Mouse (Mus musculus) midbrain, embryonic 10.5 days (tissue): Measurements from ENCODE around the gene Rpusd1. TPM values are rescaled to one million over a fixed set of nuclear protein-coding genes. Genes with fewer than 3 reads are reported as not detected.

ENCODE experiments used
- DNase-seq: peaks from one replicate; pipeline ENCODE4 v3.0.0-alpha.2; 2017; ENCODE audit warnings: low spot score
- H3K27ac ChIP-seq: fragments of 300-500 bp; sonication (generic); replicated peaks from 2 replicates; pipeline ENCODE4 v1.5.1; 2016; ENCODE audit warnings: mild to moderate bottlenecking
- H3K27me3 ChIP-seq: fragments of 300-500 bp; sonication (generic); 2 replicates; pipeline ENCODE4 v1.6.1; 2016; ENCODE audit warnings: low read depth, mild to moderate bottlenecking; ENCODE audit not compliant: poor library complexity, severe bottlenecking
- H3K36me3 ChIP-seq: fragments of 300-500 bp; sonication (generic); 2 replicates; pipeline ENCODE4 v1.6.1; 2016; ENCODE audit warnings: mild to moderate bottlenecking, moderate library complexity
- H3K4me1 ChIP-seq: fragments of 300-500 bp; sonication (generic); 2 replicates; pipeline ENCODE4 v1.6.1; 2016
- H3K4me3 ChIP-seq: fragments of 300-500 bp; sonication (generic); 2 replicates; pipeline ENCODE4 v1.5.1; 2016; ENCODE audit warnings: mild to moderate bottlenecking, moderate library complexity
- H3K9me3 ChIP-seq: fragments of 300-500 bp; sonication (generic); replicated peaks from 2 replicates; pipeline ENCODE4 v1.6.1; 2016; ENCODE audit warnings: mild to moderate bottlenecking
- WGBS: fragments of 180-500 bp; shearing (Covaris S2); methylation state at CpG from one replicate; pipeline ENCODE4 v1.1.7; 2016; 5-methylcytosine and 5-hydroxymethylcytosine counted together
- polyA plus RNA-seq: library from polyadenylated mRNA; unstranded; fragments of >200 nt; fragmentation: Nextera tagmentation; extraction: Ambion mirVana; gene quantifications from 2 replicates; pipeline ENCODE4 v1.2.1, GENCODE M21; 2016

The Rpusd1 gene
- polyA plus RNA-seq, 1 experiment from 2014 or later: 22.5 TPM

DNA sequence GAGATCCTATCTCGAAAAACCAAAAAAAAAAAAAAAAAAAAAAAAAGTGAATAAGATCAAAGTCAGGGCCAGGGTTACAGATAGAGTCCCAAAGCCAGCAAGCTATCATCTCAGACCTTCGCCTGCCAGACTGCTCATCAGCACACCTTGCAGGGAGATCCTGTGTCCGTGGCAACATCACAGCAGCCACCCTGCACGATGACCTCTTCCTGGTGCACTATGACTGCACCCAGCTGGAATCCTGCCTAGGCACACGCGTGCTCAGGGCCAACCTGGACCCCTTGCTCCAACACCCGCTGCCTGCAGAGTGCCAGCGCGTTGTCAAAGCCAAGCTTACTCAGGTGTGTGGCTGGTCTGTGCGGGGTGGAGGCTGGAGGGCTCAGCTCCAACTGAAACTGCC lies 16.8 kb downstream of the Rpusd1 start:
- no peak for DNase-seq
- no peaks in the 10 kb centered on the region for H3K9me3 ChIP-seq
- WGBS: 79% methylated on average over 10 of the region's 10 CpGs
- H3K4me1 ChIP-seq: peaks cover 5% of the 10 kb centered on the region; the same call in 1 of the 2 replicates
- H3K36me3 ChIP-seq: no peaks in the 10 kb centered on the region
- no peaks in the 10 kb centered on the region for H3K27me3 ChIP-seq
- no peak overlapping the region for H3K4me3 ChIP-seq
- H3K27ac ChIP-seq: no peak overlapping the region

DNA sequence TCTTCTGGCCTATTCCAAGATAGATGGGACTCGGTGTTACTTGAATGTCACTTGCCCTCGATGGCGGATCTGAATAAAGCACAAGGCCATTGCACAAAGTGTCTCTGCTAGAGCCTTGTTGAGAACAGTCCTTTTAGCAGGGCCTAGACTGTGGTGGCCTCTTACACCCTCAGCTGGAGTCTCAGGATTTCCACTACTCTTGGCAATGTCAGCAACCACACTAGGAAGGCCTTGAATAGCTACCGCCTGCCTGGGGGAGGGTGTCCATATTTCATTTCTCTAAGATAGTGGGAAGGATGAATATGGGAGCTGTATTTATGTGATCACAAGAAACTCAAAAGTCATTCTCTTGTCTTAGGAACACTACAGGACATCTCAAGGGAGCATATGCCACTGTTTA lies 20.8 kb downstream of the Rpusd1 start:
- no peaks in the 10 kb centered on the region; the same call in 1 of the 2 replicates for H3K27me3 ChIP-seq
- H3K36me3 ChIP-seq: no peaks in the 10 kb centered on the region
- peaks cover 5% of the 10 kb centered on the region; the same call in 1 of the 2 replicates for H3K4me1 ChIP-seq
- no peak overlapping the region for H3K27ac ChIP-seq
- H3K9me3 ChIP-seq: no peaks in the 10 kb centered on the region
- 91% methylated on average over 4 of the region's 4 CpGs for WGBS
- DNase-seq: no peak
- no peak overlapping the region for H3K4me3 ChIP-seq

DNA sequence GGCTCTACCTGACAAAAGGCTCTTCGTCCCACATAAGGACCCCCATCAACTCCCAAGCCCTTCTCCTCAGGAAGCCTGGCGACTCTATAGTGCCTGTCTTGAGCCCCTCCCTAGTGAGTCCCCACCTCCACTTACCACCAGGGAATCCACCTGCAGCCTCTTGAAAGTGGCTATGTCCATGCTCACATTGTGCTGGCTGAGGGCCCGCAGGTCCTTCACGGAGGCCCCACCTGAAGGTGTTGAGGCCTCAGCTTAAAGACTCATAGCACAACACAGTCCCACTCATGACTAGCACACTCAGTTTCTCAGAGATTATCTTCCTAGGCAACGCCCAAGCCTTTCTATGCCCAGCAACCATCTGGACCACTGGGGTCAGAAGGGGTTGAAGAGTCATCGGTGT lies 21.8 kb downstream of the Rpusd1 start:
- DNase-seq: no peak
- 89% methylated on average over 6 of the region's 6 CpGs for WGBS
- H3K4me3 ChIP-seq: no peak overlapping the region
- no peak overlapping the region for H3K27ac ChIP-seq
- peaks cover 5% of the 10 kb centered on the region; the same call in 1 of the 2 replicates for H3K4me1 ChIP-seq
- no peaks in the 10 kb centered on the region for H3K36me3 ChIP-seq
- H3K27me3 ChIP-seq: peaks cover 5% of the 10 kb centered on the region; the same call in 1 of the 2 replicates
- no peaks in the 10 kb centered on the region for H3K9me3 ChIP-seq

DNA sequence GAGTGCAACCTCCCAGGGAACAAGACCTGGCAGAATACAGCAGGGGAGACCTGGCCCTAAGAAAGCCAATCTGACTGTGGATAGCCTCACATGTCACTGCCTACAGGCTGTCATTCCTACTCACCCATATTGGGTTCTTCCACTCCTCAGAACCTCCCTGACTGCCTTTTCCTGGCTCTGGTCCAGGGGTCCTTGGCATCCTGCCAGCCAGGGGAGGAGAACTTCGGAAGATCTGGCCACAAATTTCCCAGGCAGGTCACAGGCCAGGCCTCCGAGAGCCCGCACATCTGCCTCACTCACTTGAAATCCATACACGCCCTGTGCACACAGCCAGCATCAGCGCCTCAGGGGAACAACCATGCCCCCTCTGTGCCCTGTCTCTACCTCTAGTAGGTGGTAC lies 24.0 kb downstream of the Rpusd1 start:
- no peaks in the 10 kb centered on the region for H3K9me3 ChIP-seq
- no peaks in the 10 kb centered on the region; the same call in 1 of the 2 replicates for H3K4me1 ChIP-seq
- WGBS: 84% methylated on average over 5 of the region's 5 CpGs
- no peak overlapping the region for H3K4me3 ChIP-seq
- no peaks in the 10 kb centered on the region for H3K36me3 ChIP-seq
- H3K27ac ChIP-seq: no peak overlapping the region
- no peak for DNase-seq
- peaks cover 13% of the 10 kb centered on the region; the same call in 1 of the 2 replicates for H3K27me3 ChIP-seq

DNA sequence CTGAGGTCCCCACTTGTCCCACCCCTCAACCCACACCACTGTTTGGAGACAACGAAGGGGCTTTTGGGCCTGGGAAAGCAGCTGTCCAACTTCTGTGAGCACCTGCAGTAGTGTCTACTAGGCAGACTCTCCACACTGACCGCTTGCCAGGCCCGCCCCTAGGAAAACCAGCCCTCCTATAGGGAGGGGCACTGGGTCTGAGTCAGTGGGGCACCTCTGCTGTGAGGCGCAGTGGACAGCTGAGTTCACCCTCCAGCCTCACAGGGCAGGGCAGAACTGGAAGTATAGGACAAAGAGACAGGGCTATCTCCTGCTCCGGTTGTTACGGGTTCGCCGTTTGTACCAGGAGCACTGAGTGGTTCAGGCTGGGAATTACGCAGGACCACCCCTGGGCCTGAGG lies 26.8 kb downstream of the Rpusd1 start, which contains the start of gene Msln:
Gene Msln (minus strand): TSS at position 138 of the 400 bp plus-strand sequence.
- Histone ChIP-seq H3K36me3 (no peaks in the 10 kb centered on the region), H3K9me3 (no peaks in the 10 kb centered on the region), H3K4me3 (no peak within 1 kb of the TSS), H3K27me3 (peaks cover 33% of the 10 kb centered on the region), H3K4me1 (no peaks in the 10 kb centered on the region; the same call in 1 of the 2 replicates), H3K27ac (no peak within 1 kb of the TSS; the same call in 1 of the 2 replicates)
- 91% methylated on average over 9 of the region's 9 CpGs for WGBS
- no peak for DNase-seq

DNA sequence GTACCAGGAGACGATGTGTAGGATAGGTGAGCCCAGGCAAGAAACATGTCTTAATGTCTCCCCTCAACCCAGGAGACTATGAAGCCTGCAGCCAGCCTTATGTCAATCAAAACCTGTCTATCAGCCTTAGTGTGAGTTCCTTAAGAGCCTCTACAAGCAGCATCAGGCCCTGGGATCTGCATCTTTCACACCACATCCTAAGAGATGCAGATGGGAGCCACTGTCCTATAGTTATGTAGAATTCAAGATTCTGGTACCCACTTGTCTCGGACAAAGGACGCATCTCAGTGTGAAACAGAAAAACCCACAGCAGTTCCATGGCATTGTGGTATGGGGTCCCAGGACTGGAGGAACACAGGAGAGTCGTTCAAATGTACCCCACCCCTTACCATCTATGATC lies 27.6 kb downstream of the Rpusd1 start:
- Histone ChIP-seq H3K36me3 (no peaks in the 10 kb centered on the region), H3K9me3 (no peaks in the 10 kb centered on the region), H3K27ac (no peak overlapping the region), H3K4me3 (no peak overlapping the region), H3K27me3 (peaks cover 41% of the 10 kb centered on the region), H3K4me1 (no peaks in the 10 kb centered on the region; the same call in 1 of the 2 replicates)
- 81% methylated on average over 4 of the region's 4 CpGs for WGBS
- no peak for DNase-seq

DNA sequence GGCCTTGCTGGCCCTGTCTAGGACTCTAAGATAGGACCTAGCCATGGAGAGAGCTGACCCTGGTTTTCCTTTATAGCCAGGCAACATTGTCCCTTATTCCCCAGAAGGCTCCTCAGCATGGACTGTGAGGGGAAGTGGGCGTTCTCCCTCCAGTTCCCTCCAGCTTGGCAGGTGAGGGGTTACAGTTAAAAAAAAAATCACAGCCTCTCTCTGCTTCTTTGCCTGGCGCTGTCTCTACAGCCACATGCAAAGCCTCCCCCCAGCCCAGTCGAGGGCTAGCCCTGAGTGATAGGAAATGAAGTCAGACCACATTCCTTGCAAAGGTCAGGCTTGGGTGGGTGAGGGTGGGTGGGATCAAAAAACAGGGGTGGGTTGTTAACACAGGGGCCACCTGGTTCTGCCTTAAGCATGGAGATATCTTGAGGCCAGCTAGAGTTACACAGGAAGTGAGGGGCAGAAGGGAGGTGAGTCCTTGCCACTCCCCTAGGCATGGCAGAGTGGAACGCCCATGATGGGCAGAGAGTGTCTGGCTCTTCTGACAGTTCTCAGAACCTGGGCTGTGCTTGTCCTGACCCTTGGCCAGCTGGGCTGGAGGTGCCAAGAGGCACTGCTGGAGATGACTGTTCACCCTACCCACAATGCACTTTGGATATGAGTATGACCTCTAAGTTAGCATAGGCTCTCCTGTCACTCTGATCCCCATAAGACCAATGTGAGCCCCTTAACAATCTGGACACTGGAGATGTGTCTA lies 28.3 kb downstream of the Rpusd1 start:
- H3K9me3 ChIP-seq: no peaks in the 10 kb centered on the region
- no peak overlapping the region for H3K4me3 ChIP-seq
- no peak overlapping the region for H3K27ac ChIP-seq
- no peak for DNase-seq
- H3K27me3 ChIP-seq: peaks cover 48% of the 10 kb centered on the region
- 69% methylated on average over 4 of the region's 4 CpGs for WGBS
- no peaks in the 10 kb centered on the region; the same call in 1 of the 2 replicates for H3K4me1 ChIP-seq
- no peaks in the 10 kb centered on the region for H3K36me3 ChIP-seq

DNA sequence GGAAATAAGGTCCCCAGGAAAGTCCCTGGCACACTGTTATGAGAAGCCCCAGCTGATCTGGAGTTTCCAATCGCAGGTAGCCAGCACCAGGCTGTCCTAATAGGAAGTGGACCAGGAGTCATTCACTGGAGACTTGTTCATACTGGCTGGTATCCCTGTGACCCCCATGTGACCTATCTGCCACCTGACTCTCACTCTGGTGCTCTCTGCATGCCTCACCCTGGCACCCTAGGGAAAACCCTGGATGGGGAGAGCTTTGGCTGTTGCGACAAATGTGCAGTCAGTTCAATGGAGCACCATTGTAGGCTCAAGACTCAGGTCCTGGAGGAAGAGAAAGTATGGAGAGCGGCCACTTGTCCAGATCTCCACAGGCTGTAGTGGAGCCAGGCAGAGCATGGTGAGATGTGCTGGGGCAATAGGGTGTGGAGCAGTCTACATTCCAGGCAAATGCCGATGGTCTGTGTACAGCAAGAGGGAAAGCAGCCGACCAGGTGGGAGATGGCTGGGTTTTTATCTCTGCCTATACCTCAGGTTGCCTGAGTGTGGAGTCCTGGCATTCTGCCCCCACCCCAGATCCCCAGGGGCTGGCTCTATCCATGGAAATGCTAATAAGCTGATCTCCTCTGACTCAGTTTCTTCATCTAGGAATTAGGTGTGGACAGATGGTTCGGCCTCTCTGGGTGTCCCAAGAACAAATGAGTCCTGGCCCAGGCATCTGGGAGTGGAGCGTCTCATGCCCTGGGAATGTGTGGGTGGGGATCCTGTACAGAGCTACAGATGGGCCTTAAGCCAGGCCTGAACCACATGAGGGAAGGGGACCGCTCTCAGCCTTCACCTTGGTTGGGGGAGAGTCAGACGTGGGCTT lies 29.1 kb downstream of the Rpusd1 start:
- no peaks in the 10 kb centered on the region for H3K36me3 ChIP-seq
- H3K27me3 ChIP-seq: peaks cover 48% of the 10 kb centered on the region
- H3K4me1 ChIP-seq: peaks cover 7% of the 10 kb centered on the region
- no peaks in the 10 kb centered on the region for H3K9me3 ChIP-seq
- no peak overlapping the region for H3K4me3 ChIP-seq
- WGBS: 85% methylated on average over 9 of the region's 9 CpGs
- no peak overlapping the region for H3K27ac ChIP-seq
- no peak for DNase-seq

DNA sequence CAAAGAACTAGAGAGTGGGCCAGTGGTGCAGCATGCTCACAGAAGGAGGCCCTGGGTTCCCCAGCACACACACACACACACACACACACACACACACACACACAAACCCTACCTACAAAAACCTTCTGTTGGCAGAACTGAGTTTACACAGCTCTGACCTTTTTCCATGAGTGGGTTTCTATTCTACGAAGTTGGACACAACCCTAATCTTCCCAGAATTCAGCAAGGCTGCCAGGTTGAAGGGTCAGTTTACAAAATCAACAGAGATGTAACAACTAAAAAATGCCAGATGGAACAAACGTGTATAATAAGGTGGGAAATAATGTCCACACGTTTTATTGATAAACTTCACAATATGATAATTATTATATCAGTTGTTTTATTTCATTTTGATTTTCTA lies 30.2 kb downstream of the Rpusd1 start:
- Histone ChIP-seq H3K4me1 (peaks cover 18% of the 10 kb centered on the region), H3K4me3 (no peak overlapping the region), H3K27me3 (peaks cover 48% of the 10 kb centered on the region), H3K36me3 (no peaks in the 10 kb centered on the region), H3K27ac (no peak overlapping the region), H3K9me3 (no peaks in the 10 kb centered on the region)
- WGBS: 84% methylated on average over 3 of the region's 3 CpGs
- DNase-seq: no peak

DNA sequence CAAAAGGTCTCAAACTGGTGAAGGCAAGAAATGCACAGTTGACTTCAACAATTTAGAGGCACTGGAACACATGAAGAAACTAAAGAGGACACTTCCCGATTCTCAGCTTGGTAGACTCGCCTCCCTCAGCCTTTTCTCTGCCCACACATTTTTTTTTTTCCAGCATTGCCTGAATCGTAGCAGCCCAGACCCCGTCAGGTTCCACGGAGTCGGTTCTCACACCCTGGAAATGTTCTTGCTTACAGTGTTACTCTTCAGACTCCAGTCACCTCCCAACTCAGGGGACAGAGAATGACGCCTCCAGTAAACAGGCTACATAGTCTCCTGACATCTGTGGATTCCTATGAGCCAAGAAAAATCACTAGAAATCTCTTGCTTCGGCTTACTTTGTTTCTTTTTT lies 32.7 kb downstream of the Rpusd1 start:
- WGBS: 85% methylated on average over 8 of the region's 8 CpGs
- Histone ChIP-seq H3K36me3 (no peaks in the 10 kb centered on the region), H3K9me3 (no peaks in the 10 kb centered on the region), H3K4me1 (peaks cover 22% of the 10 kb centered on the region), H3K4me3 (no peak overlapping the region), H3K27ac (no peak overlapping the region), H3K27me3 (peaks cover 50% of the 10 kb centered on the region)
- DNase-seq: no peak

DNA sequence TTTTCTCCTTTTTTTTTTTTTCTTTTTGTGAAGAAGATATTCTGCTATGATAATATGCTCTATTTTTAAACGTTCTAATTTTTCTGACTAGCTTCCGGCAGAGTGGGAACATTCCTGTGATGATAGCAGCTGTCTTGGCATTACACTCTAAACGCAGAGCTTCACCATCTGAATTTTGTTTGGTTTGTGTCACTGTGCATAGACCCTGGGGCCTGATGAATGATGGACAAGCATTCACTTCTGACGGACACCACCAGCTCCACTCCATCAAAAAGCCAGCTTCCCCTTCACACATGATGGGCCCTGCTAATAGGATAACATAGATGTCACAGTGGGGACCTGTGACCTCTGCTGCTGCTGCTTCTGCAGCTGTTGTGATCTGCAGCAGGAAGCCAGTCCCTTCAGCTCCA lies 34.1 kb downstream of the Rpusd1 start:
- Histone ChIP-seq H3K4me1 (peaks cover 22% of the 10 kb centered on the region), H3K27me3 (peaks cover 46% of the 10 kb centered on the region), H3K27ac (no peak overlapping the region), H3K4me3 (no peak overlapping the region), H3K9me3 (no peaks in the 10 kb centered on the region), H3K36me3 (no peaks in the 10 kb centered on the region)
- peak; percentile 63 for DNase-seq
- 45% methylated on average over 4 of the region's 4 CpGs for WGBS

DNA sequence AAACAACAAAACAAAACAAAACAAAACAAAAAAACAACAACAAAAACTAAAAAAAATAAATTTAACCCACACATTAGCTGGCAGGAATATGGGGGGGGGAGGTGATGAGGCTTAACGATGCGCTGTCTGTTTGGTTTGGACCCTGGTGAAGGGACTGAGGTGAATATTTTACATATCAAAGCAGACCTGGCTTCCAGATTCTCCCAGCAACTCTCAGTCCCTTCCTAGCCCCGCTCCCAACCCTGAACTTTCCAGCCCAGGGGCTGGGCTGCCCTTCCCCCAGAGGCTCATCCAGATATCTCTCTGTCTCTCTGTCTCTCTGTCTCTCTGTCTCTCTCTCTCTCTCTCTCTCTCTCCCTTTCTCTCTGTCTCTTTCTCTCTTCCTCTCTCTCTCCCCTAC lies 35.1 kb downstream of the Rpusd1 start:
- Histone ChIP-seq H3K9me3 (no peaks in the 10 kb centered on the region), H3K36me3 (no peaks in the 10 kb centered on the region), H3K27me3 (peaks cover 50% of the 10 kb centered on the region), H3K4me1 (peaks cover 22% of the 10 kb centered on the region), H3K27ac (no peak overlapping the region), H3K4me3 (no peak overlapping the region)
- WGBS: 38% methylated on average over 3 of the region's 3 CpGs
- no peak for DNase-seq

DNA sequence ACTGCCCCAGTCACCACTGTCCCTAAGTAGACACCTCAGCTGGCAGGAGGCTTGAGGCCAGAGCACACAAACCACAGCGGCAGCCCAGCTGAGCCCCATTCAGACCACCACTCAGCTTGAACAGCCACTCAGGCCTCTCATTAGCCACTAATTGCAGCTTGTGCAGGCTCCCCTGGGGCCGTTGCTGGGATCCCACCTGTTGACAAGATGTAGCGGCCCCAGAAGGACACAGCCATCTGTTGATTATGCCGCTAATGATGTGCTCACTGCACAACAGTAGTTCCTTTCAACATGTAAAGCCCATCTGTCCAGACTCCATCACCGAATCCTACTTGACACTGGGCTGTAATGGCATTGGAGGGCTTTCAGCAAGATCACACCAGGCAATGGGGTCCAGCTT lies 38.4 kb downstream of the Rpusd1 start:
- DNase-seq: no peak
- Histone ChIP-seq H3K27me3 (peaks cover 38% of the 10 kb centered on the region), H3K9me3 (no peaks in the 10 kb centered on the region), H3K36me3 (no peaks in the 10 kb centered on the region), H3K4me3 (no peak overlapping the region), H3K27ac (no peak overlapping the region), H3K4me1 (peaks cover 22% of the 10 kb centered on the region)
- 67% methylated on average over 5 of the region's 5 CpGs for WGBS
